Mouse (Mus musculus) thymus, postnatal 4 days (tissue): ENCODE data around the gene Oasl2.
"Not testable (repeated sequence)": the region's sequence is repeated elsewhere in the genome, so short reads cannot be mapped to it uniquely, and the experiment has no call there.

ENCODE experiments used
- DNase-seq: peaks from one replicate; pipeline ENCODE4 v3.0.0; 2021

Gene Oasl2

DNA sequence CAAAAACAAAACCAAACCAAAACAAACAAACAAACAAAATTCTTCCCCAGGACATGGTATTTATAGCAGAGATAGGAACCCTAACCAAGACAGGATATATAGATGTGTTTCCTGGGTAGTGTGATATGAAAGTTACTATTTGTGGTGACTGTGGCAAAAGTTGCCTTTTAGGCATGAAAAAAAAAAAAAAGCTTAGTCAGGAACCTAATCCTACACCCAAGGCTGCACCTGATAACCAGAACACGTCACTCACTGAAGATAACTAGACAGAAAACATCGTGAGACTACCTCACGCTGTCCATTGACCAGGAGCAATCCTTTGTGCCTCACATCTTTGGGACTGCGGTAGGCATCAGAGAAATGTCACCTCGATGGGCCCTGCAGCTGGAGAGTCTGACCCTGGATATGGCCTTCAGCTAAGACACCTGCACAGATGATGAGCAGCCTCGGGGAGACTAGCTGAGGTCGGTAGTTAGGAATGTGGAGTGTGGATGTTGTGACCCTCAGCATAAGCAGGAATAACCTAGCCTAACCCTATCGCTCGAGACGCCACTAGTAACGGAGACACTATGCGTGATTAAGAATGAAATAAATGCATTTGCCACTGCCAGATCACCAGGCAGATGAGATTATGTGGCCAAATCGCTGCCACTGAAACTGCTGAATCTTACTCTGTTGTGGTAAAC lies at the start of gene Oasl2:
TSS of gene Oasl2 (plus strand) at position 249 of the 686 bp plus-strand sequence.
- DNase-seq: no peak

DNA sequence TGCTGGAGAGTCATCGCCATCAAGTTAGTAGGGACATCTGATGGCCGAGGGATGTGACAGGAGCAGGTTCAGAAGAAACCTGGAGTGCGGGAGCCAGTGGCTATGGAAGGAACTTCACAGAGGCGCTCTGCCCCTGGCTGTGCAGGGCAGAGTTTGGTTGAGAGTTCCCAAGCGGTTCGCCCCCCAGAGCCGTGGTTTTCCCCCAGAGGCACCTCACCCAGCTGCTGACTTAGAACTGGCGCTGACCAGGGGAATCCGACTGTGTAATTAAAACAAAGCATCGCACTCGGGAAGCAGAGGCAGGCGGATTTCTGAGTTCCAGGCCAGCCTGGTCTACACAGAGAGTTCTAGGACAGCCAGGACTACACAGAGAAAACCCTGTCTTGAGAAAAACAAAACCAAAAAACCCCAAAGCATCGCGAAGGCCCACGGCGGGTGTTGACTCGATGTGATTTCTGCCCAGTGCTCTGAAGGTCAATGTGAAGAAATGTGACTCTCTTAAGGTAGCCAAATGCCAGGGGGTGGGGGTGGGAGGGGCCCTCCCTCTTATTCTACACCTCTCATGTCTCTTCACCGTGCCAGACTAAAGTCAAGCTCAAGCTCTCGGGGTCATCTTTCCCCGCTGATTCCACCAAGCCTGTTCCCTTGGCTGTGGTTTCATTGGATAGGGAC lies 45.0 kb upstream of the Oasl2 start:
- DNase-seq: no peak

DNA sequence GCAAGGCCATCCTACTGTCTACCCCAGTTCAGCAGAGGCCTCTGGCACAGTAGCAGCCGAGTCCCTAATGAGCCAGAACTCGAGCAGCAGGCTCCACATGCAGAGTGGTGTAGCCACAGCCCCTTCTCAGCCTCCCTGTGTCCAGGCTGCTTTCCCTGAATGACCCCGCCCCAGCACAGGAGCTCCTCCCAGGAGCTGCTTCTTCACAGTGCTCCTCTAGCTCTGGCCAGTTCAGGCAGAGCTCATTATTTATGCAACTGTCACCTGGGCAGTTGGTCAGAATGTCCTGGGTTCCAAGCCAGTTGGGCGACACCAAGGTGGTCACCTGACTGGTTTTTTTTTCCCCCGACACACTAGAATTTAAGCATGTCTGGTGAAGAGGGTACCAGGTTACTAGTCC lies 43.4 kb upstream of the Oasl2 start, which contains the start of gene 4930519G04Rik:
TSS of gene 4930519G04Rik (plus strand) at position 301 of the 400 bp plus-strand sequence.
- not testable (repeated sequence) for DNase-seq

DNA sequence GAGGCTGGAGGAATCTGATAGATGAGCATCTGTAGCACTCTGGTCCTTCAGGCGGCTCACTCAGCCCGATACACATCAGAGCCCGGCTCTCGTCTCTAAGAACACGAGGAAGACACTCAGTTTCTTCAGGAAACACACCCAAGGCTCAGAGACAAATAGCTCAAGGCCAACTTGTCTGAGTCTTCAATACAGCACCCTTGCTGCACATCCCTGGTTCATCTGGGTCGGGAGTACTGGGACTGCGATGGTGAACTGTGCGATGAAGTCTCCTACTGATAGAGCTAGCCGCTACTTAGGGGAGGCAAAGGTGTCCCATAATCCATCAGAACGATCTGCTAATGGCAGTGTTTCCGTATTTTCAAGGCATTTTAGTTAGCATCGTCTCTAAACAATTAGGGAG lies 38.2 kb upstream of the Oasl2 start, which contains the start of gene Gm9936:
TSS of gene Gm9936 (minus strand) at position 101 of the 400 bp plus-strand sequence.
- DNase-seq: no peak

DNA sequence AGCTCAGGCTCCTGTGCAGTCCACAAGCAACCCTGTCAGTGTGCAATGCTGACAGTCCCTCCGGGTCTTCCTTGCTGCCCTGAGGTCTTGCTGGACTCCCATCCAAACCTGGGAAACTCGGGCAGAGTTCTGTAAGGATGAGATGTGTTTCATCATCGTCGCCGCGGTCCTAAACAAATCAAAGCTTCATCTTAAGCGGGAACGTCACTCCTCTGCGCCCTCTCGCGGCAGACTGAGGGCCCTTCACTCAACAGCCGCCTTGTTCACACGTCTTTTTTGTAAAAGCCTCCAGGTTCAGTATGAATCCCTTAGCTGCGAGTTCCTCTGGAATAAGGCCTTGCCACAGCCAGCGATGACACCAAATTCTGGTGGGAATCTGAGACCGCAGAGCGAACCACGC lies 37.5 kb upstream of the Oasl2 start:
- peak; percentile 83 for DNase-seq

DNA sequence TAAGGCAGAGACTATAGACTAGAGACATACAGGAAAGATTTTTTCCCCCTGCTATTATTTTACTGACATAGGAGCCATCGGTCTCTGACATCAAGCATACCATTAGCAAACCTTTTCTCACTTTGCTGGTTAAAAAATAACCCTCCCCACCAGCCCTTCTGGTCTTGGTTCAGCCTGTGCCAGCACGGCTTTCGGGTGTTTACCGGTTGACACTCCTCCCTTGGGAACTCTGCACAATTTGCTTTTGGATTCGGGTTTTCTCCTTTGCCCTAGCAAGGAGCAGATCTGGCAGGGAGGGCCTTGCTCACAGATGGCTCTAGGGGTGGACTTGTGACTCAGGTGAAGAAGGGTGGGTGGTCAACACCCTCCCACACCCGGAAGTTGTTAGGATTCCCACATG lies 35.0 kb upstream of the Oasl2 start:
- DNase-seq: no peak

DNA sequence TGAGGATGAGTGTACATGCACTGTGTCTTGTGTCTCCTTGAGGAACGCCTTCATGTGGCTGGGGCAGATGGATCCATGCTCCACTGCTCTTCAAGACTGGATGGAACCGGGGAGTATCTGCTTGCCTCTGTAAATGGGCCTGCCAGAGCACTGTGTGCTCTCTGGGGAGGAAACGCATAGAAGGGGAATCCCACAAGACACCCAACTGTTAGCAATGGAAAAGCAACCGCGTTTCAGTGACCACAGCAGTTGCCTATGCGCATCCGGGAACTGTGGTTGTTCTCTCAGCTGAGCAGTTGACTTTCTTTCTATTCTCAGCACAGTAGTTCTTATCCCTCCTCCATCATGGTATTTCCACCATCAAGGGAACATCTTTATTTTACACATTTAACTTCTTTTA lies 31.9 kb upstream of the Oasl2 start:
- DNase-seq: no peak

DNA sequence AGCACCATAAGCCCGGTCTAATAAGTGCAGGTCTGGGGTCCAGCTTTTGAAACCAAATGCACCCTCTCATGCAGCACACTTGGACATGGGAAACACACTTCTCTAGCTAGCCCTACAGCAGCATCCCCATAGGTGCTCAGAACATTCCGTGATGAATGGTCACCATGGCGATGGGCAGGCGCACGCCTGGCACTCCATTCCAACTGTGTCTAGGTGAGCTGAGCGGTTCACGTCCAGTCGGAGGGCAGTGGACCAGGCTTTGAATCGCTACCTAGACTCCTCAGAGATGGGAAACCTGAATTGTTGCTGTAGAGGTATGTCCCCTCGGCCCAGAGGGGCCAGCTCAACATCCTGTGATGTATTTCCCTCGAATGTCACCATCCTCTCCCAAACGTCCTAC lies 31.5 kb upstream of the Oasl2 start:
- no peak for DNase-seq

DNA sequence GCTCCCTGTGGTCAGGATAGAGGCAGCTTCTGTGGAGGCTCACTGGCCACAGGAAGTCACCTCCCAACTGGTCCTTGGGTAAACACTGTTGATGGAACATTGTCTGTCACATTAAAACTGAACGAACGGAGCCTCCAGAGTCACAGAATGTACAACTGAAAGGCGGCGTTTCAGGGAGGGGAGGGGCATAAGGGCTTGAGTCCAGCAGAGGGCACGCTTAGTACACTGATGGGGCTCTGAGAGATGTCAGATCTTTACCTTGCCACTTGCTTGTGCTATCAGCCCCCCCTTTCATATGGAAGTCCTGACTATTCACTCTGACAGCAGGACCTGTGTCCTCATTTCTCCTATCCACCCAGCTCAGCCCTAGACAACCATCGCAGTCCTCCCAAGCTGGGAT lies 20.9 kb upstream of the Oasl2 start:
- DNase-seq: peak; percentile 31

DNA sequence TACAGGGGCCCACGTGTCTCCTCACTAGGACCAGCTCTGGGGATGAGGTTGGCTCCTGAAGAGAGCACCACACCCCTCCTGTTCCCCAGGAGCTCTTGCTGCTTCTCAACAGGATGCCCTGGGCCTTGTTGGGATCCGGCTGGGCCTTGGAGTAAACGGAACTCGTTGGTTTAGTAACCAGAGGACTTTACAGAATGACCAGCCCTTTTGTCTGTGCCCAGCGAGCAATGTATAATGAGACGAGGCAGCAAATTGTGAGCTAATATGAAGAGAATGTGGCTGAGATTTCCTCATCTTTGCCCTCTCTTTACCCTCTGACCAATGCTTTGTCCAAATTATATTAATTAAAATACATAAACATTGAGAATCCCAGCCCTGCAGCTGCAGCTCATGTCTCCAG lies 20.4 kb upstream of the Oasl2 start:
- no peak for DNase-seq

DNA sequence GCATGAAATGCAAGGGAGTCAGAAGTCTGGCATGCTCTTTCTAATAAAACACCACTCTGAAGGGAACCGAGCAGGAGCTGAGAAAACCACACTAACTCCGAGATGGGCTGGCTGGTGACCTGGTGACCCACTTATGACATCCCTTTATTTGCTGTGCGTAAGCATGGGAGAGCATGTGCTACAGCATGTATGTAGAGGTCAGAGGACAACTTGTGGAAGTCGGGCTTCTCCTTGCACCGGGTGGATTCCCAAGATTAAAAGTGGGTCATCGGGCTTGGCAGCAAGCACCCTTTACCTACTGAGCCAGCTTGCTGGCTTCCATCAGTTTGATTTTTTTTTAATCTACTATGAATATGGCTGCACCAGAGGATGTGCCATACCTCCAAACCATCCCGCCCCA lies 19.2 kb upstream of the Oasl2 start:
- DNase-seq: no peak

DNA sequence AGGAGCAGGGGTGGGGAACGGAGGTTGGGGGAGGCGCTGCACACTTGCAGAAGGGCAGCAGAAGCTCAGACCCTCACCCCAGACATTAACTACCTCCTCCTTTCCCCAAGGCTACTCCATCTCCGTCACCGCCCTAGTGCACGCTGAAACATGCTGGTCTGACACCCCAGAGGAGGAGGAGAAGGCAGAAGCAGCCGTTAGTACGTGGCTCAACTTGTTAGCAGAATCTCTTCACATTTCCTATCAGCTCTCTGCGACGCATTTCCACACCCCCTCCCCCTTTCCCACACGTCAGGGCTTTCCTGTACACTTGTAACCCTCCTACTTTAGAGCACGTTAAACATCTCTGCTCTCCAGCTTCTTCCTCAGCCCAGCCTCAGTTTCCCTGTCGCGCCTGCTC lies 17.3 kb upstream of the Oasl2 start:
- no peak for DNase-seq

DNA sequence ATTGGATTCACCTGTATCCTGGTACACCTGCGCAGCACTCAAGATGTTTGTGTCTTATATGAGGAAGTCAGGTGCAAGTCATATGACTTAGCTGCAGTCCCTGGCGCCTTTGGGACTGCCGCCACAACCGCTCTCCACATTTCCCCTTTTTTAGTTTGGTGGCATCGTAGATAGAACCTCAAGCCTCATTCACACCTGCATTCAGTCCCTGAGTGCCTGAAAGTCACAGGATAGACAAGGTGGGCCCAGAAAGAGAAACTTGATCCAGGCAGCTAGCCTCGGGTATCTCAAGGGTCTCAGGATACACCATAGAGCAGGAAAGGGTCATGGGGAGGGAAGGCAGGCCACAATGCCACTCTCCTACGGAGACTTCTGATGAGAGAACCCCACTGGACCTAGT lies 14.4 kb upstream of the Oasl2 start:
- not testable (repeated sequence) for DNase-seq

DNA sequence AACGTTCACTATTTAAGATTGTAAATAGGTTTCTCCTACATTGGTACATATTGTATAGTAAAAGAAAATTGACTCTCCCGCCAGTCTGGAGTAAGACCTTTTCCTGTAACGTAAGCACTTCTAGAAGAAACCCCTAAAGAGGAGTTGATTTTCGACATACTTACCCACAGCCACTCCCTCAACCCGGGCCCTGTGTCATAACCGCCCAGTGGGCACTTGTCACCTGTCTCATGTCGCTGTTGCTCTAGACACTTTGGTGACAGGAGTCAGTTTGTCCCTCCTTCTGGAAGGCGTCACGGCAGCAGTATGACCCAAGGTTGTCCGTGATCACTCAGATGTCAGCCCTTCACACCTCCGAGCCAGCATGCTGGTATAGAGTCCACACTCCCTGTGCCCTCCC lies 13.7 kb upstream of the Oasl2 start:
- DNase-seq: no peak

DNA sequence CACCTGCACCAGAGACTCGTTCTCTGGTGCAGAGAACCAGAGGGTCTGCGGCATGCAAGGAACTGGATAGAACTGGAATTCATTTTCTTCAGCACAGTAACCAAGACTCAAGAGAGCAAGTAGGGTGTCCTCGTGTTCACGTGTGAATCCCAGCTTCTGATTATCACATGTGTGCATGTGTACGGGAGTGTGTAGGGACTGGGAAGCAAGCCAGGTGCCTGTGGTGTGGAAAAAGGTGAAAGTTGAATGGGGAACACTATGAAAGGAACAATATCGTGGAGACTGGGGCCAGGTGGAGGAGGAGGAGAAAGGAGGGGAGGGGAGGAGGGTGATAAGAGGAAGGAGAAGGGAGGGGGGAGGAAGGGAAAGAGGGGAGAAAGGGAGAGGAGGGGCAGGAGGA lies 9.9 kb upstream of the Oasl2 start:
- DNase-seq: no peak

DNA sequence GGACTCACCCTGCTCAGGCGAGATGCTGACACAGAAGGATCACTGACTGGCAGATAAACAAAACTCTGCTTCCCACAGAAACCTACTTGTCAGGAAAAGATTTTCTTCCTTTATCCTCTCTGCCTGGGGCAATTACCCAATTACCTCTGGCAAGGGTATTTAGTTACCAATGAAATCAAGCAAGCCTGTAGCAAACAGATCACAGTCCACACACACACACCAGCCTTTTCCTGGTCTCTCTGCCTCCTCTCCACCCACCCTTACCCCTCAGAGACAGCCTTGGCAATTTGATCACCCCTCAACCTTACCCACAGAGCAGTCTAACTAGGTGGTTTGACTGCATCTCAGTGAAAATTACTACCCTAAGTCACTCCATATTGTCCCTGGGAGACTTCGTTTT lies 7.7 kb upstream of the Oasl2 start:
- no peak for DNase-seq

DNA sequence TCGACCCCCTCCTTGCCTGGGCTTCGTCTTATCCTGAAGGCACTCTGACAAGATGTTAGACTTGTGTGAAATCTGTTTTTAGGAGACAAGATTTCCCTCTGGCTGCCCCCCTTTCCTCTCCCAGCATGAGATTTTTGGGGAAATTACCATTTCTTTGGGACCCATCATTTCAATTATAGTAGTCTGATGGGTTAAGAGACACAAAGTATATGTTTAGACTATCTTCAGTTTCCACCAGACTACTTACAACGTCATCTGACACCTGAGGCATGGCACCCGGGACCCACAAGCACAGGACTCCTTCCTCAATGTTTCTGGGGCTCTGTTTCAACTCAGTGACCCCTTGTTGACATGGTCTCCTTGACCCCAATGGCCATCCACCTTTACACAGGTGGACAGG lies 1.2 kb upstream of the Oasl2 start:
- no peak for DNase-seq

DNA sequence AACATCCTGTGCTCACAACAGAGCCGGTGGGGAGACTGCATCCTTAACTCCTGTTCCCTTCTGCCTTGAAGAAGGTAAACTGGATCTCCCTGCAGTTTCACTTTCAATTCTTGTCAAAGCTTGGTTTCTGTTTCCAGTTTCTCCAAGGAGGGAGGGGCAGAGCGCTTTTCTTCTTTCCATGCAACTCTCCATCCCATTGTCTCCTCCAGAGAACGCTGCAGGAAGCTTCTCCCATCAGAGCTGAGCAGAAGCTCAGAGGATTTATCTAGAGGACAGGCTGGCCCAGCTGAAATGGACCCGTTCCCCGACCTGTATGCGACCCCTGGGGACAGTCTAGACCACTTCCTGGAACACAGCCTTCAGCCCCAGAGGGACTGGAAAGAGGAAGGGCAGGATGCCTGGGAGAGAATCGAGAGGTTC lies 648 bp downstream of the Oasl2 start:
- peak; percentile 22 for DNase-seq

DNA sequence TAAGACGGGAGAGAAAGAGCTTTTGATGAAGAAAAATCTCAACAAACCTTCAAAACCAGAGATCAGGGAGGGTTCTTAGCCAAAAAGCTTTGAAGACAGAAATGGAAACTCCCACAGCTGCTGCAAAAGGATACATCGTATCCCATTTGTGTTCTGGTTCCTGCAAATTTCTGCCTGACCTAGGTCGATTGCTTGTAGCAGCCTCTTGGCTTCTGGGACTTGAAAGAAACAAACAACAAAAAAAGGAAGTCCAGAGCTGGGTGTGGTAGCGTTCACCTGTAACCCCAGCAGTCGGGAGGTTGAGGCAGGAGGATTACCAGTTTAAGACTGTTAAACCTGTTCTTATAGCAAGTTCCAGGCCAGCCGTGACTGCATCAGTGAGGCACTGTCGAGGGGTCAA lies 2.1 kb downstream of the Oasl2 start:
- DNase-seq: no peak

DNA sequence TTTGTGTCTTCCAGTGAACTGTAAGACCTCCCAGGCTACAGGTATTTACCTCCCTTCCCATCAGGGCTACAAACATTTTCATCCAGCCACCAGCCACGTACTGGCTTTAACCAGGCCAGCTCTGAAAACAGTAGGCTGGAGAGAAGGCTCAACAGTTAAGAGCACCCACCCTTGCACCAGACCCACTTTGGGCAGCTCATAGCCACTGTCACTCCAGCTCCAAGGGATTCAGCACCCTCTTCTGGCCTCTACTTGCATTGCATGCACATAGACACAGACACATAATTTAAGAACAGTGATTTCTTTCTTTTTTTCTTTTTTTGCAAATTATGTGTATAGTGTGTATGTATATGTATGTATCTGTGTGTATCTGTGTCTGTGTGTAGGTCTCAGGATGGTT lies 5.7 kb downstream of the Oasl2 start:
- DNase-seq: peak; percentile 73

DNA sequence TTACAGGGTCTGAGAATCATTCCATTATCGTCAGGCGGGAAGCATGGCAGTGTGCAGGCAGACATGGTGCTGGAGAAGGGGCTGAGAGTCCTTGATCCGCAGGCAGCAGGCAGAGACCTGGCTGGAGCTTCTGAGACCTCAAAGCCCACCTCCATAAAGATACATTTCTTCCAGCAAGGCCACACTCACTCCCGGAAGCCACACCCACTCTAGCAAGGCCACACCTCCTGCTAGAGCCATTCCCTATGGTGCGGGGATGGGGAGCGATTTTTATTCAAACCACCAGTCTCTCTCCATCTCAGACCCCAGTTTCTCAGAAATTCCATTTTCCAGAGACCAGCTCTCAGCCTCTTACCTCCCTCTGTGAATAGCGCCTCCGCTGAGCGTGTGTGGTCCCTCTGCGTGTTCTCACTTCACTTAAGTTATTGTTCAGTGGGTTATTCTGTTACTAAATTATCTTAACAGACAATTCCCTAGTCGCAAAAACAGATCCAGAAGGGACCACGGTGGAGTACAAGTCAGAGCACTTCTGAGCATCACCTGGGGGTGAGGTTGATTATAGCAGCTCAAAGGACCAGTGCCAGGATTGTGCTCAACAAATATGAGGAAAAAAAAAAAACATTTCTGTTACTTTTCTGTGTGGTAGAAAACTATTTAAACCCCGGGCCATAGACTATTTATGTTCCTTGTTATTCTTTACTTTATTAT lies 12.0 kb downstream of the Oasl2 start:
- no peak for DNase-seq

DNA sequence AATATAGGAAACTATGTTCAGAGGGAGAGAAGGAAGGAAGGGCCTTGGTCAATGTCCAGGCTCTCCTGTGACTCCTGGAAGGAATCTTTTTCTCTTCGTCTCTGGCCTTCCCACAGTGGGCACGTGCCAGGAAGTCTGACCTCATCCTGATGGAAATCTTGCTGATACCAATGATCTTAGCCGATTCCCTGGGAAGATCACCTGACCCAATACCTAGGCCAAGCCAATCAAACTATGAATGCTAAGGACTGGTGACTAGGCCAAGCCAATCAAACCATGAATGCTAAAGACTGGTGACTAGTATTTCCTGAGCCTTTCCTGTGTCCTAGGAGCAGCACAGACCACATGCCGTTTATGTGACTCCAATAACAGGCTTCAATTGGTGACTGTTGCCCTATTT lies 16.9 kb downstream of the Oasl2 start:
- DNase-seq: no peak

DNA sequence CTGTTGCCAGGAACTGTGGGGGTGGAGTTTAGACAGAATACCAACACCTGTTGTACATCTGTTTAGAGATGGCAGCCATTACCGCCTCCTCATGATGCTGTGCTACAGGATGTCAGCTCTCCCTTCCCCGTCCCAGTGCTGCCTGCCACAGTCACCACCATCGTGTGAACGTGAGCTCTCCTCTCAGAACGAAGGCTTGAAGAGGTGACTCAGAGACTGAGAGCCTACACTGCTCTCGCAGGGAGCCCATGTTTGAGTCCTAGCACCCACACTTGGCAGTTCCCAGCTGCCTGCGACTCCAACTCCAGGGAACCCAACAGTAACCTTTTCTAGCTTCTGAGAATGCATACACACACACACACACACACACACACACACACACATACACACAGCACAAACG lies 18.1 kb downstream of the Oasl2 start:
- peak; percentile 22 for DNase-seq

DNA sequence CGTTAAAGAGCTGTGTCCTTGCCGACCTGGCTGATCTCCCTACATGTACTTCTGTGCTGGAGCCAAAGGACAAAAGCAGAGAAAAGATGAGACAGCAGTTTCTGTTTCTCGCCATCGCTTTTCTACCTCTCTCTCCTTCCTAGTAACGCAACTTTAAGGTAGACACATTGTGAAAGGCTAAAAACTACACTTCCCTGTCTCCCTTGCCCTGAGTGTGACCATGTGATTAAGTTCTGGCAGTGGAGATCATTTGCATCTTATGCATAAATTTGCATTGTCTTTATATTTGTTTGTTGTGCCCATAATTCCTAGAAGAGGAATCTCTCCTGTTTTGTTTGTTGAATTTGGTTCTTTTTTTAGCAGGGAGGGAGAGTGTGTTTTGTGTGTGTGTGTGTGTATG lies 19.1 kb downstream of the Oasl2 start:
- no peak for DNase-seq
